Mouse (Mus musculus) adrenal gland, postnatal 36 days (tissue): Measurements from ENCODE around the gene Arf6. TPM values are rescaled to one million over a fixed set of nuclear protein-coding genes. Genes with fewer than 3 reads are reported as not detected.
A peak's percentile ranks its signal among the peaks of the same experiment; 100 is the strongest.

Source experiments
- DNase-seq, 2 experiments: peaks; one replicate each; pipeline ENCODE4 v3.0.0; 2021; ENCODE audit warnings: mixed read lengths in 1 of 2
- microRNA-seq: library from miRNA; unstranded; fragments of <30 nt; microRNA quantifications from one replicate; pipeline ENCODE4 v1.2.0, GENCODE M21; 2021
- total RNA-seq, 2 experiments: library from RNA; stranded (reverse); gene quantifications; 2 replicates each; pipeline ENCODE4 v1.2.3; 2021

Arf6 gene
- total RNA-seq, 2 experiments from 2014 or later: 114 to 154 TPM

DNA sequence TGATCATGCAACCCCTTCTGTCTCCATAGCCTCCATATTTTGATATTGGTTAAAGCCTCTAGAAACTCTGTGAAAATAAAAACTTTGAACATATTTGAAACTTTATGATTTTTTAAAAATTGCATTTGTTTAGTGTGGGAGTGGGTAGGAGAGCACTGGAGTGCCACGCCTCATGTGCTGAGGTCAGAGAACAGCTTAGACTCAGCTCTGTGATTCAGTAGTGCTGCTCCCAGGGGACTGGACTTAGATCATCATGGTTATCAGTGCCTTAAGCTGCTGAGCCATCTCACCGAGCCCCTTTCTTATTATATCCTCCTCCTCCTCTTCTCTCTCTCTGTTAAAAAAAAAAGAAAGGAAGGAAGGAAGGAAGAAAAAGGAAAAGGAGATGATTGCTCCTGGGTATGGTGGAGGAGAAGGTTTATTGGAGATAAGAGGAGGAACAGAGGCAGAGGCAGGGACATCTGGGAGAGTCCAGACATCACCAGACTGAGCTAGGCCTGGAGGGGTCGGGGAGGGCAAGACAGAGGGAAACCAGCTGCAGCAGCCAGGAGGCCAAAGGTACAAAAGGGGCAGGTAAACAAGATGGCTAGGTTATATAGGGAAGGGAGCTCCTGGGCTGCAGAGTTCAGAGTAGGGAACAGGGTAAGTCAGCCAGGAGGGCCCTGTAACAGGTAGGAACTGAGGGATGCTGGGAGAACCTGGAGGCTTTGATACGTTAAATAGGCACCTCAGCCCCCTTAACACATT, 43.0 kb downstream of the Arf6 start:
- peak in 1 of 2 experiments; percentile 41 for DNase-seq

DNA sequence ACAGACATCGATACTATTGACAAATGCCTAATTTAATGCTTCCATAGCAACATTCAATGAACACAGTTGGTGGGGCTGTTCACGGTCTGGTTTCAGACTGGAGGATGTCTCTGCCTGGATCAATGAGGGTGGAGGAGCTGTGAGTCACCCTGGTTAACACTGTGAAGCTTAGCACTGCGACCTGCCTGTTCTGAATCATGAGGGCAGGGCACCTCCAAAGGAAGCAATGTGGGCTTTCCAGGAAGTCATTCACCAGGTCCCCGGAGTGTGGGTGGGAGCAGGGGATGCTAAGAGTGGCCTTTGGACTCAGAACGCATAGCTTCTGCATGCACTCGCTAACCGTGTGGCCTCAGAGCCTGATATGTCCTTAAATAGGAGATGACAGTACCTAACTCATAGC, 44.8 kb downstream of the Arf6 start:
- no peak for DNase-seq

DNA sequence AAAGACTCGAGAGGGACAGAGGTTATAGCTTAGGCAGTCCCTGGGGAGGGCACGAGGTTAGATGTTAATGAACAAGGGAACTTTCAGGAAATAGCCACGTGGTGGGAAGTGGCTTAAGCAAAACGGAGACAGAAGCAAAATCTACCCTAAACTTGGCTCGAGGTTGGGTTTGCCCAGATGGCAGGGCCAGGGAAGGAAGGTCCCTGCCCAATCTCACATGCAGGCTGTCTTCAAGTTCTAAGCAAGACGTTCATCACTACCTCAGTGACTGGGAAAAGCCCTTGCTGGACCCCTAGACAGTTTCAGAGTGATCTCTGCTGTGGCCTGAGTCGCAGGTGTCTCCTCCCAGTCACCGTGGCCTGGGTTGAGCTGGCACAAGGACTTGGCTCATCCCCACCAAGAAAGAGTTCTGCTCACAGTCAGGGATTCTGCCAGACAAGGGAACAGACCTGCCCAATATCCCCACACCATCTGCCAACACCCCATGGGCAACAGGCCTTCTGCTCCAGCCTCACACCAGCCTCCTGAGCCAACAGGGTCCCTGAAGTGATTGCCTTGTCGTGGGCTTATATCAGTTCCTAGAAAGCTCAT, 45.8 kb downstream of the Arf6 start:
- peak in 1 of 2 experiments; percentile 41 for DNase-seq

DNA sequence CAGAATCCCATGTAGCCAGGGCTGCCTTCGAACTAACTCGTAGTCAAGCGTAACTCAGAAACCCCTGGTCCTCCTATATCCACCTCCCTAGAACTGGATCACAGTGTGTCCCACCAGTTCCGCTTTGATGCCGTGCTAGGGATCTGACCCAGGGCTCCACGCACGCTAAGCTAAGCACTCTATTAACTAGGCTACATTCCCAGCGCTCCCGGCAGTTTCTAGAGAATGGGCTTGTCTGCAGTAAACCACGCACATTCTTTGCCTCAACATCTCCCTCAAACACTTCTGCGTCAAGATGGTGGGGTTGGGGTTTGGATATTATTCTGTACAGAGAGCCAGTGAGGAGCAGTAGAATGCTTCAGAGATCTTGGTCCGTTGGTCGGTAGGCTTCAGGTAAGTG, 46.7 kb downstream of the Arf6 start:
- no peak for DNase-seq

DNA sequence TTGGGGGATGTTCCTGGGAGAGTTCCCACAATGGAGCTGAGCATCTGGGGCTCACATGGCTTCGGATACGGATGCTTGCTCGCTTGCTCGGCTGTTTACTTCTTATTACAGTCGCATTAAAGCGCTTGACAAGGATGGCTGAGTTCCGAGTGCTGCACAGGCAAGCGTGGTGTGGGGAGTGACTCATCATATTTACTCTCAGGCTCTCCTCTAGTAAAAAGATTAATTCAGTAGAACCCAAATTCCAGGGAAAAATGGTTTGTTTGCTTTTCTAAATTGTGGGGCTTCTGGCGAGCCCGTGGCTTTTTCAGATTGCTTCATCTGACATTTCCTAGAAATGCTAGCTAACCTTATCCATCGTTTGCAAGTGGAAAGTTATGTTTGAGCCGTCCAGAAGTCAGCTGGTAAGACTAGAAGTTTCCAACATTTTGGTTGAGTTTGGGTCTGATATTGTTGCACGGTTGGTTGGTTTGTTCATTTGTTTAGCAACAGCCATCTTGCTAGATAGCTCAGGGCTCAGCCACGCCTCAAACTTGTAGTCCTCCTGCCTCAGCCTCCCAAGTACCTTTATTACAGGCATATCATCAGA, 47.2 kb downstream of the Arf6 start:
- DNase-seq: peak; percentile 19 to 24

DNA sequence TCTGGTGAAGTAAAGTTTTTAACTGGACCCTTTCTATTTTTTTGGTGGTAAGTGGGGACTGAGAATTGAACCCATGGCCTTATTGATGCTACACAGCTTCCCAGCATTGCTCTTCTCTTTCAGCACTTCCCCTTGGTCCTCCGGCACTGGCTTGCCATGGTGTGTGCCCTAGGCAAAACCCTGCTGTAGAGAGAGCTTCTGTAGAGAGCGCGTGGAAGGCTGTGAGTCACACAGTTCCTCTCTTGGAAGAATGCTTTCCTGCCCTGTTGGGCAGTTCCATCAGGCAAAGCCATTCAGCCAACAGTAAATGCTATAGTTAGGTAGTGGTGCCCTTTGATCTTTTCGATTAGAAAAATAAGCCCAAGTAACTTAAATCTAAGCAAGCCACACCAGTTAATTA, 47.7 kb downstream of the Arf6 start:
- peak; percentile 12 to 14 for DNase-seq

DNA sequence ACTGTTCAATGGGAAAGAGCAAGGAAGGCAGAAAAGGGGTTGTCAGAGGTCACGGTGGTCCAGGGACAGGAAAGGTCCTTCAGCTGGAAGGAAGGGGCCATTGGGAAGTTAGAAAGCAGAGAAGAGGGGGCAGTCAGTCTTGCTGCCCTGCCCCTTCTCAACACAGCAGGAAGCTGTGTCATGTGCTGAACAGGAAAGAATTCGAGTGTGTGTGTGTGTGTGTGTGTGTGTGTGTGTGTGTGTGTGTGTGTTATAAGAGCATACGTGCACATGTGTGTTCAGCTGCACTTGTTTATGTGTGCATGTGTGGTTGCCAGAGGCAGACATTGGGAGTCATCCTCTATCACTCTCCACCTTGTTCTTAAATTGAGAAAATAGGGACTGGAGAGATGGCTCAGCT, 48.8 kb downstream of the Arf6 start:
- DNase-seq: no peak

DNA sequence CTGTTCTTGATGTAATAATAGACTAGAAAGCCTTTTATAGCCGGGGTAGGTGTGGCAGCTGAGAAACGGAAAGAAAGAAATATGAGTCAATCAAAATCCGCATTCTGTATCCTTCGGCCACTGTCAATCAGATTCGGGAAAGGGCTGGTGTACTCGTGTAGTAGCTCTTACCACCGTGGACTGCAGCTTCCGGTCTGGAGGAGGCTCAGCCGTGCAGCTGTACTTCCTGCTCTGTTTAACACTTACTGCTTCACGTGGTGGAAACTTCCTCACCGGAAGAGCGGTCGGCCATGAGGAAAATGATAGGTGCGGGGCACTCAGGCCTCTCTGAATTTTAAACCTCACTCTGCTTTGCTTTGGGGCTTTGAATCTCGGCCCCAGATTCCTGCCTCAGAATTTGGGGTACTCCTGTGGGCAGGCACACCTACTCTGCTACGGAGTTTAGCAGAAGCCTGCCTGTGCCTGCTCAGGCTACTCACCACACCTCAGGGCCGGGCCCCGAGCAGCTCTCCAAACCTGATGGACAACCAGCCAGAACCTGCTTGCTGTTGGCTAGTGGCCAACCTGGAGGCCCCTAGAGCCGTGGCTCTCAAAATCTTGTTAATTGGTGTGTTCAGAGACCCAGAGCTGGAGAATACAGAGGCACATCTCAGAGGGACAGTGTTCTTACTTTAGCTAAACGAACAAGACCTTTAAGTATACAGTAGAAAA, 51.0 kb downstream of the Arf6 start:
- peak; percentile 27 to 34 for DNase-seq

Small RNAs within 50 kb of the gene (microRNA-seq; reads per million reads assigned to microRNA genes)
- not detected for gene Gm47299
- not detected for gene Gm47305

Other genes starting within 250 kb of the Arf6 start
- 1,000 to 10,000 TPM; 1,319 to 1,411 TPM for gene Rps29, start 213.0 kb upstream of the Arf6 start, total RNA-seq
- under 1 TPM; 0.46 to 0.86 TPM for gene Lrr1, start 203.3 kb upstream of the Arf6 start, total RNA-seq
- 100 to 1,000 TPM; 617 to 646 TPM for gene Rpl36al, start 188.1 kb upstream of the Arf6 start, total RNA-seq
- gene Mgat2, start 188.0 kb upstream of the Arf6 start, total RNA-seq: 10 to 100 TPM; 68.5 to 76.3 TPM
- gene Gm49383, start 175.0 kb upstream of the Arf6 start, total RNA-seq: 1 to 10 TPM; 4.9 to 6.3 TPM
- gene Dnaaf2, start 173.7 kb upstream of the Arf6 start, total RNA-seq: 1 to 10 TPM in 1 of 2 experiments, under 1 TPM in 1; 0.93 to 1.2 TPM
- 1 to 10 TPM; 4.8 to 5.7 TPM for gene Gm49384, start 167.9 kb upstream of the Arf6 start, total RNA-seq
- gene Pole2, start 144.0 kb upstream of the Arf6 start, total RNA-seq: 1 to 10 TPM; 3.0 TPM
- 1 to 10 TPM; 4.9 to 8.0 TPM for gene Klhdc1, start 131.0 kb upstream of the Arf6 start, total RNA-seq
- gene Klhdc2, start 75.5 kb upstream of the Arf6 start, total RNA-seq: 10 to 100 TPM; 58.1 to 69.0 TPM
- 10 to 100 TPM; 43.7 to 45.6 TPM for gene Nemf, start 15.0 kb upstream of the Arf6 start, total RNA-seq
- 1 to 10 TPM in 1 of 2 experiments, not detected in 1; 1.1 TPM for gene Gm9887, start 308 bp downstream of the Arf6 start, total RNA-seq
- 10 to 100 TPM; 11.5 to 14.9 TPM for gene Vcpkmt, start 210.9 kb downstream of the Arf6 start, total RNA-seq